Mouse (Mus musculus): ENCODE data around the gene Cd6.

DNA sequence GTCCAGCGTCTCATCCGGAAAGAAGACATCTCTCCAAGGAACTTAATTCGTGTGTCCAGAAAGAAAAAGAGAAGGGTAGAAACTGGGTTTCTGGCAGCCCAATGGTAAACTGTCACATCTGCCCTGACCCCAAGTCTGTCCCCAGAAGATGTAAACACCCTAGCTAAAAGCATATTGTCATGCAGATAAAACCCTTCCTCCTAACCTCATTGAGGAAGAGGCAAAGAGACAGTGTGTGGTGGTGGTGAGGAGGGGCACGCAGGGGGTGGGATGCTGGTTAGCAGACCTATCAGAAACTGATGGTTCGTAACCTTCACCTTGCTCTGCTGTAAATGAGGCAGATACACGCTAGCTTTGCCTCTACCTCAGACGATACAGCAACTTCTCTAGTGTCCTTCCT is 8.5 kb downstream of the Cd6 start:
- no peak for TF ChIP-seq CTCF (IDR thresholded peaks at IDR 0.05; ENCODE audit: low read depth)
- no peak for TF ChIP-seq EP300 (optimal IDR thresholded peaks at IDR 0.05)
